Mouse (Mus musculus): ENCODE data around the gene Gm42420. TPM values are rescaled to one million over a fixed set of nuclear protein-coding genes. Genes with fewer than 3 reads are reported as not detected.

Gene Gm42420
- polyA plus RNA-seq, 1 experiment from 2014 or later: 0.85 TPM

DNA sequence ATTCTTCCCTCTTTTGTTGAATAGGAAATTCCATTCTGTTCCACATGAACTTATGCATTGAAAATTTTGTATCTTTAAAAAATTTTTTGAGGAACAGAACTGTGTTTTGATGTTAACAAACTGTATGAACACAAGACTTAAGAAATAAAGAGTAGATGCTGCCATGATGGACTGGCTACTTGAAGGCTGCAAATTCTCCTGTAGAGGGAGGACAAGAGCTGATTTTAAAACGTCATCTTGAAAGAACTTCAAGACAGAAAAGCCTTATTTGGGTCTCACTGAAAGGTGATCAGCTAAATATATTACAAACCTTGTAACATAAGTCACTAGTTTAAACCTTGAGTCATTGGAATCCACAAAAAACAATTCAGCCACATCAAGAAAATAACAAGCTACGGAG, 24.7 kb downstream of the Gm42420 start:
- no peak overlapping the region for H3K9ac ChIP-seq
- peaks cover 13% of the 10 kb centered on the region for H3K36me3 ChIP-seq
- no peak for ATAC-seq (ENCODE audit: borderline replicate concordance, extremely low read depth, low FRiP score, low TSS enrichment)
- no peak overlapping the region for H3K4me2 ChIP-seq
- H3K9me3 ChIP-seq: no peaks in the 10 kb centered on the region
- no peak overlapping the region for H3K27ac ChIP-seq
- H3K27me3 ChIP-seq: no peaks in the 10 kb centered on the region
- 65% methylated on average over 2 of the region's 2 CpGs for WGBS
- no peak overlapping the region for H3K4me3 ChIP-seq
- H3K4me1 ChIP-seq: peaks cover 4% of the 10 kb centered on the region; the same call in 1 of the 2 replicates

GRCm38 (mm10) chr6:39611296-39611695, 25.7 kb downstream of the Gm42420 start:
- Histone ChIP-seq H3K4me1 (peaks cover under 1% of the 10 kb centered on the region; the same call in 1 of the 2 replicates), H3K36me3 (peaks cover 17% of the 10 kb centered on the region), H3K9ac (no peak overlapping the region), H3K27ac (no peak overlapping the region), H3K27me3 (no peaks in the 10 kb centered on the region), H3K9me3 (no peaks in the 10 kb centered on the region), H3K4me2 (no peak overlapping the region), H3K4me3 (no peak overlapping the region)
- 90% methylated on average over 2 of the region's 2 CpGs for WGBS
- ATAC-seq (ENCODE audit: borderline replicate concordance, extremely low read depth, low FRiP score, low TSS enrichment): no peak

Other genes starting within 250 kb of the Gm42420 start
- 39.3 and 41.5 TPM in 2 replicates for gene Slc37a3, start 208.1 kb upstream of the Gm42420 start, polyA plus RNA-seq (2015; fragmentation: Nextera tagmentation; extraction: Ambion mirVana)
- 4.2 and 6.3 TPM in 2 replicates for gene Rab19, start 204.6 kb upstream of the Gm42420 start, polyA plus RNA-seq (2015; fragmentation: Nextera tagmentation; extraction: Ambion mirVana)
- gene Mkrn1, start 165.3 kb upstream of the Gm42420 start, polyA plus RNA-seq (2015; fragmentation: Nextera tagmentation; extraction: Ambion mirVana): 66.5 and 68.5 TPM in 2 replicates
- 20.5 and 20.8 TPM in 2 replicates for gene Dennd2a, start 27.9 kb upstream of the Gm42420 start, polyA plus RNA-seq (2015; fragmentation: Nextera tagmentation; extraction: Ambion mirVana)
- gene Adck2, start 11.9 kb upstream of the Gm42420 start, polyA plus RNA-seq (2015; fragmentation: Nextera tagmentation; extraction: Ambion mirVana): 26.6 and 28.5 TPM in 2 replicates
- 319 and 328 TPM in 2 replicates for gene Ndufb2, start 6.8 kb downstream of the Gm42420 start, polyA plus RNA-seq (2015; fragmentation: Nextera tagmentation; extraction: Ambion mirVana)
- 15.2 and 17.3 TPM in 2 replicates for gene Braf, start 139.7 kb downstream of the Gm42420 start, polyA plus RNA-seq (2015; fragmentation: Nextera tagmentation; extraction: Ambion mirVana)
- 164 and 179 TPM in 2 replicates for gene Mrps33, start 225.2 kb downstream of the Gm42420 start, polyA plus RNA-seq (2015; fragmentation: Nextera tagmentation; extraction: Ambion mirVana)

All from lung, embryonic 15.5 days (tissue).